Mouse (Mus musculus): ENCODE results near the gene Car5a.
A peak's percentile ranks its signal among the peaks of the same experiment; 100 is the strongest.

The Car5a gene

GRCm38 (mm10) chr8:121906542-121907512 is 37.9 kb downstream of the Car5a start:
- DNase-seq (ENCODE audit: low spot score in 2 of 2), result peak; percentile 65 to 76

- no peak for DNase-seq (ENCODE audit: low spot score in 2 of 2)
Observed at GRCm38 (mm10) chr8:121905864-121906263, 38.8 kb downstream of the Car5a start.

- no peak for DNase-seq (ENCODE audit: low spot score in 2 of 2)
Observed at GRCm38 (mm10) chr8:121905420-121905819, 39.3 kb downstream of the Car5a start.

- no peak for DNase-seq (ENCODE audit: low spot score in 2 of 2)
Observed at GRCm38 (mm10) chr8:121904999-121905398, 39.7 kb downstream of the Car5a start.

GRCm38 (mm10) chr8:121903977-121904376 is 40.7 kb downstream of the Car5a start:
- no peak for DNase-seq (ENCODE audit: low spot score in 2 of 2)

- DNase-seq (ENCODE audit: low spot score in 2 of 2), result no peak
Observed at GRCm38 (mm10) chr8:121901498-121902236, 43.0 kb downstream of the Car5a start.

GRCm38 (mm10) chr8:121899180-121900044 is 45.3 kb downstream of the Car5a start:
- DNase-seq (ENCODE audit: low spot score in 2 of 2), result no peak

- peak; percentile 72 to 86 for DNase-seq (ENCODE audit: low spot score in 2 of 2)
Observed at GRCm38 (mm10) chr8:121898401-121898931, 46.2 kb downstream of the Car5a start.

GRCm38 (mm10) chr8:121897871-121898381 is 46.8 kb downstream of the Car5a start:
- peak; percentile 44 to 69 for DNase-seq (ENCODE audit: low spot score in 2 of 2)

GRCm38 (mm10) chr8:121897205-121897604 is 47.5 kb downstream of the Car5a start:
- no peak for DNase-seq (ENCODE audit: low spot score in 2 of 2)

- no peak for DNase-seq (ENCODE audit: low spot score in 2 of 2)
Observed at GRCm38 (mm10) chr8:121896476-121897145, 48.1 kb downstream of the Car5a start.

GRCm38 (mm10) chr8:121895910-121896309 is 48.8 kb downstream of the Car5a start:
- DNase-seq (ENCODE audit: low spot score in 2 of 2), result no peak

GRCm38 (mm10) chr8:121892875-121893274 is 51.8 kb downstream of the Car5a start:
- DNase-seq (ENCODE audit: low spot score in 2 of 2), result peak; percentile 49 to 54

- no peak for DNase-seq (ENCODE audit: low spot score in 2 of 2)
Observed at GRCm38 (mm10) chr8:121889810-121890785, 54.6 kb downstream of the Car5a start.

- no peak for DNase-seq (ENCODE audit: low spot score in 2 of 2)
Observed at GRCm38 (mm10) chr8:121889317-121889716, 55.4 kb downstream of the Car5a start.

- DNase-seq (ENCODE audit: low spot score in 2 of 2), result no peak
Observed at GRCm38 (mm10) chr8:121887547-121887946, 57.2 kb downstream of the Car5a start.

GRCm38 (mm10) chr8:121885433-121885832 is 59.3 kb downstream of the Car5a start:
- no peak for DNase-seq (ENCODE audit: low spot score in 2 of 2)

- DNase-seq (ENCODE audit: low spot score in 2 of 2), result no peak
Observed at GRCm38 (mm10) chr8:121885001-121885400, 59.7 kb downstream of the Car5a start.

- DNase-seq (ENCODE audit: low spot score in 2 of 2), result peak in 1 of 2 experiments; percentile 48
Observed at GRCm38 (mm10) chr8:121884181-121884580, 60.5 kb downstream of the Car5a start.
